Mouse (Mus musculus) adrenal gland, postnatal 0 days (tissue): Measurements from ENCODE around the gene Fuk. TPM values are rescaled to one million over a fixed set of nuclear protein-coding genes. Genes with fewer than 3 reads are reported as not detected.

Experiments used
- polyA plus RNA-seq: library from polyadenylated mRNA; unstranded; fragments of >200 nt; fragmentation: Nextera tagmentation; extraction: Ambion mirVana; gene quantifications from 2 replicates; pipeline ENCODE4 v1.2.1, GENCODE M21; 2015

The Fuk gene
- 3.1 and 4.3 TPM in 2 replicates for polyA plus RNA-seq

GRCm38 (mm10) chr8:110901839-110902578 lies at the start of gene Fuk:
Fuk (minus strand) TSS chr8:110902488.

GRCm38 (mm10) chr8:110919341-110920031 lies 17.2 kb upstream of the Fuk start, which contains the start of gene St3gal2:
St3gal2 (plus strand) TSS chr8:110919922.

GRCm38 (mm10) chr8:110846405-110847170 lies 55.7 kb downstream of the Fuk start, which contains the start of the genes Cog4 and Sf3b3:
Cog4 (plus strand) TSS chr8:110846600.
Sf3b3 (minus strand) TSS chr8:110846787.

Other genes starting within 250 kb of the Fuk start
- gene Mtss1l, start 181.0 kb downstream of the Fuk start, polyA plus RNA-seq, result 7.7 and 8.9 TPM in 2 replicates
- gene Il34, start 96.6 kb downstream of the Fuk start, polyA plus RNA-seq, result 5.5 and 8.3 TPM in 2 replicates
- gene Cog4, start 55.9 kb downstream of the Fuk start, polyA plus RNA-seq, result 45.2 and 62.4 TPM in 2 replicates
- 30.9 and 48.4 TPM in 2 replicates for gene Sf3b3, start 55.7 kb downstream of the Fuk start, polyA plus RNA-seq
- 15.9 and 17.3 TPM in 2 replicates for gene St3gal2, start 17.4 kb upstream of the Fuk start, polyA plus RNA-seq
- 10.0 and 10.7 TPM in 2 replicates for gene Ddx19a, start 95.3 kb upstream of the Fuk start, polyA plus RNA-seq
- 2.0 and 2.9 TPM in 2 replicates for gene Ddx19b, start 129.3 kb upstream of the Fuk start, polyA plus RNA-seq
- 28.0 and 57.3 TPM in 2 replicates for gene Aars, start 130.7 kb upstream of the Fuk start, polyA plus RNA-seq
- 15.1 and 20.4 TPM in 2 replicates for gene Exosc6, start 153.9 kb upstream of the Fuk start, polyA plus RNA-seq
- gene Clec18a, start 189.9 kb upstream of the Fuk start, polyA plus RNA-seq, result 0.20 and 2.9 TPM in 2 replicates
- 6.0 and 8.8 TPM in 2 replicates for gene Pdpr, start 192.1 kb upstream of the Fuk start, polyA plus RNA-seq